Mouse (Mus musculus) kidney, adult 18-20 months (tissue): ENCODE results near the gene Plpp3.

Source experiments
- DNase-seq: peaks from one replicate; pipeline ENCODE4 v3.0.0; 2021

The Plpp3 gene

GRCm38 (mm10) chr4:105221256-105221840 is 64.2 kb downstream of the Plpp3 start:
- no peak for DNase-seq

GRCm38 (mm10) chr4:105223101-105223924 is 66.2 kb downstream of the Plpp3 start:
- no peak for DNase-seq

DNA sequence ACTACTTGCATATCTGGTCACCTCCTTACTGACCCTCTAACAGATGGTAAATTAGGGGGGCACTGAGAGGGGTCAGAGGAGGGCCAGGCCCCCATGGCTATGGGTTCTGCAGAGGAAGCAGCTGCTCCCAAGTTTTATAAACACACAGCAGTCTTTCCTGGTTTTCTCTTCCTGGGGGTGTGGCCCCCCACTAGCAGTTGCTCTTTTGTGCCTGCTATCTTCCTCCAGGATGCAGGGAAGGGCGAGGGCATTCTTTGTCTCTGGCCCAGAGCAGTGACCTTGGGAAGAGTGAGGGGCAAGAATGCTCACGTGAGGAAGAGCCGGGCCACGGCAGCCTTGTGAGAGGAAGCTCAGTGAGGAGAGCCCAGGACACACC is 66.8 kb downstream of the Plpp3 start:
- DNase-seq, result no peak

DNA sequence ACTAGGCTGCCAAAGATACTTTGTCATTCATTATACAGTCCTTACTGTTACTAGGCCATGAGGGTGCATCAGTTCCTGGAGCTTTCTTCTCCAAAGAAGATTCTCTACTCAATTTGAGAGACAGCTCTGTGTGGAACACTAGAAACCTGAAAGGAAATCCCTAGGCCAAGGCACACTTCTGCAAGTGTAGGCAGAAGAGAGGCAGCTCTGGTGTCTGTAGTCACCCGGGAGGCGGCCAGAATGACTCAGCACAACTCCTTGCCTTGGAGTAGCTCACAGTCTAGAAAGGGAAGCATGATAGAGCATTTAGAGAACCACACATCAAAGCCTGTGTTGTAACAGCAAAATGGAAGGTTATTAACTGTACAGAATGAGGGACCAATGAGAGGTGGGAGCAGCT is 68.4 kb downstream of the Plpp3 start:
- DNase-seq, result no peak

DNA sequence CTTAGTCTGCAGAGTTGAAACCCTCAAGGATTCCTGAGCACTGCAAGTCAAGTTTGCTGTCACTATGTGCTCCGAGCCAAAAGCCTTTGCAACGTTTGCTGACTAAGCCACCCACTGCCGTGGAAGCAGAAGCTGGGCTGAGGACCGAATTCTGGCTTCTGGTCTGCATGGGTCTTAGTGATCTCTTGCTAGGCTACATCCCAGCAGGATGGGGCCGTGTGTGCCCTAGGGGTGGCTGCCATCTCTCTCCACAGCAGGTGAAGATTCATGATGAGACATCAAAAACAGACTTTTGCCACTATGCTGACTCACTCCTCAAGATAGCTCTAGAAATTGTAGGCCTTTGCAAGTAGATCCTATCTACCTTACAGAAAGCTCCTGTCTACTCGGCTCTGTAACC is 69.2 kb downstream of the Plpp3 start:
- no peak for DNase-seq

GRCm38 (mm10) chr4:105230127-105230526 is 73.0 kb downstream of the Plpp3 start:
- DNase-seq, result no peak

GRCm38 (mm10) chr4:105240233-105240632 is 83.1 kb downstream of the Plpp3 start:
- DNase-seq, result no peak

DNA sequence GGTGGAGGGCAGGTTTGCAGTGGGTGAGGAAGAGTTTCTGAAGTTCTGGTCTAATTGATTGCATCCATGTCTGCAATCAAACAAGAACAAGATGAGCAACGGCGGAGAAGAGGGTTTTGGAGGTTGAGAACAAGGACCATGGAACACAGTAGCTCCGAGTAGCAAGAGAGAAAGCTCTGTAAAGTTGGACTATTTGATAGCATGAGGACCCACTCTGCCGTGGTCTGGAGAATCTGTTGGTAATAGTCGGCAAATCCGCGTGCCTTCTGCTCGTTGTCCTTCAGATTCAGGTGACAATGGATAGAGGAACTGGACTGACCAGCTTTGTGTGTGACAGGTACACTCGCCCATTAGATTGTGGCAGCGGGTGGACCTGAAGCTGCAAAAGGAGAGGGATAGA is 87.8 kb downstream of the Plpp3 start:
- no peak for DNase-seq

- DNase-seq, result peak; percentile 64
Observed at GRCm38 (mm10) chr4:105245479-105245944, 88.4 kb downstream of the Plpp3 start.

DNA sequence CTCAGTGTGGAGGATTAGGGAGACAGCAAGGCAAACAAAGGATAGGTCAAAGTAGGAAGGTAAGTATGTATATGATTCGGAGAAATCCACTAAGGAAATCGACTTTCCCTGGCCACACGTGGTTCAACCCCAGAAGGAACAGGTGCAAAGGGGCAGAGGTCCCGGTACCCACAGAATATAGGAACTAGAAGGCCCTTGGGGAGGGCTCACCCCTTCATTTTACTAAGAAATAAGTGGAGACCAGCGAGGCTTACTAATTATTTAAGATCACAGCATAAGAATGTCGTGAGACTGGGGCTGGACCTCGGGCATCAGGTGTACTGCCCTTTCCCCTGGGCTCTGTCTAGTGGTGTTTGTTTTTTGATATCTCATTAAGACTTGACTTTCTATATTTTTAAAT is 89.2 kb downstream of the Plpp3 start:
- no peak for DNase-seq

- DNase-seq, result no peak
Observed at GRCm38 (mm10) chr4:105248161-105248560, 91.0 kb downstream of the Plpp3 start.

- DNase-seq, result no peak
Observed at GRCm38 (mm10) chr4:105249283-105249682, 92.1 kb downstream of the Plpp3 start.

- DNase-seq, result no peak
Observed at GRCm38 (mm10) chr4:105250946-105251345, 93.8 kb downstream of the Plpp3 start.

DNA sequence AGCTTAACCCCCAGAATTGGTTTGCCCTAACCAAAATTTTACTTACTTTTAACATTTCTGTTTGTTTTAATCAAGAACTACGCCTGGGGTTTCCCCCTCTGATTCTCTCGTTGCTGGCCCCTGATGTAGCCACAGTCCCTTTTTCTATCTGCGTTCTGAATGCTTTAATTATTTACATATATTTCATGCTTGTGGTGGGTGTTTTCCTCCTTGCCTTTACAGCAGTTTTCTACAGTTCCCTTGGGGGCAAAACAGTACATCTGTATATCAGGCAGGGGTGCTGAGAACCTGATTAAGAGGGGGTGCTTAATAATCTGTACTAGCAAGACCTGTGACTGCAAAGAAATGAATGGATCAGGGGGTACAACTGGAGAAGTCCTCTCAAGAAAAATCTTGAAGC is 94.9 kb downstream of the Plpp3 start:
- no peak for DNase-seq

- DNase-seq, result no peak
Observed at GRCm38 (mm10) chr4:105252571-105253200, 95.5 kb downstream of the Plpp3 start.

DNA sequence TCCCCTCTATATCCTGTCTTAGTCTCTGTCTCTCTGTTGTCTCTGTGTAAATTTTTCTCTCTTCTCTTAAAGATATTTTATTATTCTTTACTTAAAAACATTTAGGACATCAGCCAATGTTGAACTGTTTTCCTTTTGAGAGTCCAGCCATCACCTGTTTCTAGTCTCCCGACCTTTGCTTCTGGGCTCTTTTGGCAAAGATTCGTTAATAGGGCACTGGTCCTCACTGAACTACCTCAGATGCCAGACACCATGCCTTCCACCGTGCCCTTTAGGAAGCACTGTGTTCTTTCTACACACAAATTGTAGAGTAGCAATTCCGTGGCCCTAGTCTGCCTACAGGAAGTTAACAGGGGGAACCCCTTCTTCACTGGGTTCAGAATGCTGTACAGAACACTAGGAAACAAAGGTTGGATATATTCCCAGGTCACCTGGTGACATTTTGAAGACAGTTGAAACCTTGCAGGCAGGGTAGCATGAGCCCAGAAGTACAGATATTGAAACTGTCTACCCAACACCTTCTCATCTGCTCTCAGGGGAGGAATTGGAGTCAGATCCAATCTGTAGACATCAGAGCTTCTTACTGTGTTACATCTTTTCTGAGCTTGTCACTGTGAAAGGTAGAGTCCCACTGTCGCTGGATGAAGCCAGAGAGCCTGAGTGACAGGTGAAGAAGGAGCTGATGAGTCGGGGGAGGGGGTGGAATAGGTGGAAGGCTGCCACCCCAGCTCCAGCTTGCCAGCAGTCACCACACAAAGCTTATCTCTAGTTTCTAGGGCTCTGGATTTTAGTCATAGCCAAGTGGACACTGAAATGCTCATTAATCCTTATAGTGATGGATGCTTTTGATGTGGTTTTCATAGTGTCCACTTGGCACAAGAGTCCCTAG is 96.5 kb downstream of the Plpp3 start:
- no peak for DNase-seq

DNA sequence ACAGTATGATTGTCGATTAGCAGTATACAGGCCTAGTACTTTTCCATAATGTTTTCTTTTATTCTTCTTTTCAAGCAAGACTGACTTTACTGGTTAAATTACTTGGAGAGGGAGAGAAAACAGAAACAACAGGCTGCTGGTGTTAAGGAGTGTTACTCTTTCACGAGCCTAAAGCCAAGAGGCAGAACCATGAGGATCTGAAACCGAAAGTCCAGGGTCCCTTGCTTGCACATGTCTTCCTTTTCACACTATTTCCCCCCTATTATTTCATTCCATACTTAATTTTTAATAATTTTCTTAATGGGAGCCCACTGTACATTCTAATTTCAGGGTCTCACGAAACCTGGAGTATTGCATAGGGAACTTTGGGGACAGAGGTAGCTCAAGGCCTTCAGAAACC is 97.2 kb downstream of the Plpp3 start:
- no peak for DNase-seq

GRCm38 (mm10) chr4:105255185-105255584 is 98.0 kb downstream of the Plpp3 start:
- no peak for DNase-seq

DNA sequence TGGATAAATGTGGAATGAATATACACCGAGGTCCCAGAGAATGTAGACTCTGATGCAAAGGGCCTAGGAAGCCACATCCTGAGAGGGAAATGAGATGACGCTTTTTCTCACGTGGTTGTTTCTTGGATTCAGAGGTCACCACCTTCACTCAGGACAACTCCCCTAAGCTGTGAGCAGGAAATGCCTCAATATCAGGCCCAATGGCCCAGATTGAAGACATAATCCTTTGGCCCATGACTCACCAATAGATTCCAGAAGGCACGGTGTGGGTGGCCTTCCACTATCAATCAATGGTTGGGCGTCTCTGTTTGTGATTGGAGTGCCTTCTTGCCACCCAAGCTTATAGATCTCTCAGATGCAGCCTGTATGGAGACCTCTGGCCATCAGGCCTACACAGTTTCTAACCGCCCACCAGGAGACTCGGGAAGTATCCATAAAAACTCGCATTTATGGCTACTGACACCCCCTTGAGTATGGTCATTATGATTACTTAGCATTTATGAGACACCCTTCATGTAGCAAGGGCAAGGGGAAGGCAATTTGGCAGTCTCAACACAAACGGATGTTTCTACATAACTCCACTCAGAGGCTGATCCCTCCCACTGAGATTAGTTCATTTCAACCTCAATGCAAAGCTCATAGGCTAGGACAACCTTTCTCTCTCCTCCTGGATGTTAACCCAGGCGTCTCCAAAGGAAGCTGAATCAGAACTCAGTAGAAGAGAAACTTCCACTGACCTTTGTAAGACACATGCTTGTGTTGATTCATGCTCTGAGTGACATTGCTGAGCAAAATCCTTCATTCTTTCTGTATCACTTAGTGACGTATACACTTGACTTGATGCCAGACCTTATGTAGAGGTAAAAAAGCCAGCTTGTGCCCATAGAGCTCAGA is 100.8 kb downstream of the Plpp3 start:
- DNase-seq, result no peak

- DNase-seq, result no peak
Observed at GRCm38 (mm10) chr4:105260385-105260784, 103.2 kb downstream of the Plpp3 start.

DNA sequence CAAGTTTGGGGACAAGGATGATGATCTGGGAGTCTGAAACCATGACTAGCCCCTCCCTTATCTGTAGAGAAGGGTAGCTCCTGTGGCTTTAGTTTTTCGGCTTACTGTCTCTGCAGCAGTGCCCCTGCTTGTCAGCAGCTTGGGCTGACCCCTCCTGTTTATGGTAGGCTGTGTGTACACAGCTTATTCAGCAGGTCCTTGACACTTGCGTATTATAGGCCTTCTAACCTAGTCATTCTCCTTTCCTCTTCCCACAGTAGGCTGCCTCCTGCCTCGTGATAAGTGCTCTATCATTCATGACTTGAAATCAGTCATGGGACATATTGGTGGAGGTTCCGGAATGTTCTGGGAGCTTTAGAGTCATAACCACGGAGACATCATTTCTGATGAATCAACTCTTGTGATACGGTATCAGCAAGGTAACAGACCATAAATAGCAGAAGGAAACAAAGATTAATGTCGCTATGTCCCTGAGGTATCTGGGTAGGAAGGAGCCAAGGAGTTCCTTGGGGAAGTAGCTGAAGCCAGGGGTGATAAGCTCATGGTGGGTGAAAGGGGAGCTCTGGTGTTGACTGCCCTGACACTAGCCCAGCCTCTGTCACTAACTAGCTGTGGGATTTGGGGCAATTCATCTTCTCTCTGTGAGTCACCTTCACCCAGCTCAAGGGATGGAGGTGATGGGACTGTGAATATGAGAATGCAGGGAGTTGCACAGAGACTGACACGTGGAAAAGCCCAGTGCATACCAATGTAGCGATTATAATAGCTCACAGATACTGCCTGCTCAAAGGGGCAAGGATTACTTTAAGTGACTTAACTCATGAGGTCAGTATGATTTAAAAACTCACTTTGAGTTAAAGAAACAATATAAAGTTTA is 104.0 kb downstream of the Plpp3 start:
- no peak for DNase-seq
